Mouse (Mus musculus): ENCODE measurements around the gene Rgl3. TPM values are rescaled to one million over a fixed set of nuclear protein-coding genes. Genes with fewer than 3 reads are reported as not detected.

Rgl3 gene
- total RNA-seq (2021) = 1 to 10 TPM; 1.7 to 2.5 TPM

- intact Hi-C loops (cut with DNase I) = no loop called here
Measured at GRCm38 (mm10) chr9:21989230-21990110, at the start of gene Rgl3. TSS of gene Rgl3 (minus strand) at chr9:21989446.

GRCm38 (mm10) chr9:22037826-22038225, 48.6 kb upstream of the Rgl3 start:
- no peak for DNase-seq (ENCODE audit: low spot score in 2 of 2)
- intact Hi-C loops (cut with DNase I) = no loop called here

More at GRCm38 (mm10) chr9:21989230-21990110, at the start of gene Rgl3:
- no peak for DNase-seq (ENCODE audit: low spot score in 2 of 2)

GRCm38 (mm10) chr9:22035300-22036044, 46.2 kb upstream of the Rgl3 start:
- intact Hi-C loops (cut with DNase I) = no loop called here
- no peak for DNase-seq (ENCODE audit: low spot score in 2 of 2)

GRCm38 (mm10) chr9:22030386-22030785, 41.1 kb upstream of the Rgl3 start:
- DNase-seq (ENCODE audit: low spot score in 2 of 2) = no peak
- intact Hi-C loops (cut with DNase I) = no loop called here

DNA sequence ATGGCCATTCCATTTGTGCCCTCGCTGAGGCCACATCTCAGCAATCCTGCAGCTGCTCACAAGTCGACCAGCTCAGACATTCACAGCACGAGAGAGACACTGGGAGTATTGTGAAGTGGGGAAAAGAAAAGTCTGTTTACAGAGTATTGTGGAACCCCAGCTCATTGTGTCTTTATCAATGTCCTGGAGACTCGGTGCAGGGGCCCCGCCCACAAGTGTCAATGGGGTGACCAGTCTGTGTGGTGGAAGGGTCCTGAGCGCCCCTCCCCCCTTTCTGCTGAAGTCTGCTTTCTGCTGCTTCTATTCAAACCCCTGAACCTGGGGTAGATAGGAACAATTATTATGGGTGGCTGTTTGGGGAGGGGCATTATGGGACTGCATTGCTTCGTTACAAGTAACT, 39.2 kb upstream of the Rgl3 start:
- no peak for DNase-seq (ENCODE audit: low spot score in 2 of 2)
- intact Hi-C loops (cut with DNase I) = no loop called here

- no peak for DNase-seq (ENCODE audit: low spot score in 2 of 2)
Measured at GRCm38 (mm10) chr9:22024592-22024991, 35.3 kb upstream of the Rgl3 start.

DNA sequence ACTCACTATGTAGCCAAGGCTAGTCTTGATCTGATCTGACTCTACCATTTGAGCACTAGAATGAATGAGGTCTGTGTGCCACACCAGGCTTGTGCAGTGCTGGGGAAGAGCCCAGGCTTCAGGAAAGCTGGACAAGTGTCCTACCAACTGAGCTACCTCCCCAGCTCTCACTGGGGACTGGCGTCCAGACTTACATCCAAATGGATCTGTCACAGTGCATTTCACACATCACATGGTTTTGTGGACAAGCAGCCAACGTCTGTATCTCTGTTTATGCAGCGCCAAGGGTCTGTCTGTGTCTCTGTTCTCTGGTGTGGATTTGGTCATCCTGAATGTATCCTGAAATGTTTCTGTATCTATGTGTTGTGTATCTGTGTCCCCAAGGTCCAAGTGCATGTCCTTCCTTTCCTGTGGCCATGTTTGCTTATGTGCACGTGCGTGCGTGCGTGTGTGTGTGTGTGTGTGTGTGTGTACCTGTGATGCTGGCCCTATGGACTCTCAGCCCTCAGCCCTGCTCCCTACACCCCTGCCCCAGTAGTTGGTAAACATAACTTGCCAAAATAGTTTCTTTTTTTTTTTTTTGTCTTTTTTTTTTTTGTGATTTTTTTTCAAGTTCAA, 28.1 kb upstream of the Rgl3 start:
- intact Hi-C loops (cut with DNase I) = no loop called here
- DNase-seq (ENCODE audit: low spot score in 2 of 2) = no peak

More at GRCm38 (mm10) chr9:22024592-22024991, 35.3 kb upstream of the Rgl3 start:
- intact Hi-C loops (cut with DNase I) = no loop called here

GRCm38 (mm10) chr9:22016245-22016644, 27.0 kb upstream of the Rgl3 start:
- DNase-seq (ENCODE audit: low spot score in 2 of 2) = no peak
- intact Hi-C loops (cut with DNase I) = no loop called here

- no peak for DNase-seq (ENCODE audit: low spot score in 2 of 2)
- intact Hi-C loops (cut with DNase I) = no loop called here
Measured at GRCm38 (mm10) chr9:22012731-22013130, 23.5 kb upstream of the Rgl3 start.

DNA sequence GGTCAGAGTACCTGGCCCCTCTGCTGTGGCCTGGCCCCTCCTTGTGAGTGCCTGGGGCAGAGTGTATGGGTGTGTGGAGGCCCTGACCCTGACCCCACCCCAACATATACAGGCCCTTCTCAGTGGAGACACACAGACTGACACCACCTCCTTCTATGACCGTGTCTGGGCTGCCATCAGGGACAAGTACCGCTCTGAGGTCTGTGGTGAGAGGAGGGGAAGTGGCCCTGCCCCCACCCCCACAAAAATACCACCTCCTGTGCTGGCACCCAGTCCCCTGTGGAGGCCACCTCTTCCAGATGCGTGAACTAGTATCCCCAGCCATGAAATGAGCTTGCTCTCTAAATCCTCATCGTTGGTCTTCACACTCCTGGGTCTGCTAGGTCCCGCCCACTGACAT, 21.8 kb upstream of the Rgl3 start:
- intact Hi-C loops (cut with DNase I) = no loop called here

GRCm38 (mm10) chr9:22004546-22004945, 15.3 kb upstream of the Rgl3 start:
- intact Hi-C loops (cut with DNase I) = no loop called here

More for the DNA sequence above, 21.8 kb upstream of the Rgl3 start:
- DNase-seq (ENCODE audit: low spot score in 2 of 2) = no peak

GRCm38 (mm10) chr9:22003163-22003554, 13.9 kb upstream of the Rgl3 start:
- intact Hi-C loops (cut with DNase I) = loop anchor here (2.0 kb wide), 1 partner anchor 48 kb away; the partner anchor contains the start of gene Swsap1
- DNase-seq (ENCODE audit: low spot score in 2 of 2) = no peak

More at GRCm38 (mm10) chr9:22004546-22004945, 15.3 kb upstream of the Rgl3 start:
- DNase-seq (ENCODE audit: low spot score in 2 of 2) = no peak

- DNase-seq (ENCODE audit: low spot score in 2 of 2) = peak; percentile 99
- intact Hi-C loops (cut with DNase I) = loop anchor here (2.0 kb wide), 1 partner anchor 48 kb away; the partner anchor contains the start of gene Swsap1
Measured at GRCm38 (mm10) chr9:22002194-22003162, 13.2 kb upstream of the Rgl3 start, which contains the start of the genes Ccdc151 and Prkcsh. TSS of gene Ccdc151 (minus strand) at chr9:22002634. TSS of gene Prkcsh (plus strand) at chr9:22002806.

GRCm38 (mm10) chr9:22001633-22002032, 12.4 kb upstream of the Rgl3 start:
- intact Hi-C loops (cut with DNase I) = loop anchor here (2.0 kb wide), 1 partner anchor 47 kb away; the partner anchor contains the start of gene Swsap1
- no peak for DNase-seq (ENCODE audit: low spot score in 2 of 2)

- intact Hi-C loops (cut with DNase I) = no loop called here
- DNase-seq (ENCODE audit: low spot score in 2 of 2) = no peak
Measured at GRCm38 (mm10) chr9:22000296-22000695, 11.1 kb upstream of the Rgl3 start.

DNA sequence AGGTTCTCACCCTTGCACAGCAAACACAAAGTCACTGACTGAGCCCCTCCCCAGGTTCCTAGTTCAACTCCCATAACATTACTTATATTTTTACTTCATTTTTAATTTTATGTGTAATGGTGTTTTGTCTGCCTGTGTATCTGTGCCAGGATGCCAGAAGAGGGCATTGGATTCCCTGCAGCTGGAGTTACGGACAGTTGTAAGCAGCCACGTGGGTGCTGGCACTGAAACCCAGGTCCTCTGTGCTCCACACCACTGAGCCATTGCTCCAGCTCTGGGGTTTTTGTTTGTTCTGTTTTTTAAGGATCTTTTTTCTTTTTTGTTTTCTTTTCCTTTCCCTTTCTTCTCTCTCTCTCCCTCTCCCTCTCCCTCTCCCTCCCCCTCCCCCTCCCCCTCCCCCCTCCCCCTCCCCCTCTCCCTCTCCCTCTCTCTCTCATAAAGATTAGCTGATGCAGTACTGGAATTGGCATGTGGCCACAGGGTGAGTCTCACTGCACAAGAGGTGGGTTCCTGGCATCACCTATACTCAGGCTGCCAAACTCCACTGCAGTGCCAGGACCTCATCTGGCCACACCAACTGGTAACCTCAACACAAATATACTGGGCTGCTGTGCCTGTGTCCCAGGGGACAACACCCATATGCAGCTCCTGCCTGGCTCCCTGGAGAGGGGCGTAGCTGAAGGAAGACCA, 7.1 kb upstream of the Rgl3 start:
- no peak for DNase-seq (ENCODE audit: low spot score in 2 of 2)
- intact Hi-C loops (cut with DNase I) = no loop called here

DNA sequence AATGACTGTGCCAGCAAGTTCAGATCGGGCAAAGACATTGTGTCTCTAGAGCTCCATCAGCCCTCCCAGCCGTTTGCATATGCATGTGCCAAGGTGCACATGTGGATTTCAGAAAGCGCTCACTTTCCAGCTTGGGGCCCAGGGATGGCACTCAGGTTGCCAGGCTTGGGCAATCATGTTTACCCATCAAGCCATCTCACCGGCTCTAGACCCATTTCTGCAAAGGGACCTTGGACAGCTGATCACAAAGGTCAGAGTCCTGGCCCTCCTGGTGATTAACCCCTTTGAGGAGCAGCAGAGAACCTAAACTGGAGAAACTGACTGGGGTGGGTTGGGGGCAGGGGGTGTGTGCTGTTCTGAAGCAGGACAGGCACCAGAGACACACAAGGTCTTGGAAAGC, 3.0 kb upstream of the Rgl3 start:
- intact Hi-C loops (cut with DNase I) = no loop called here
- DNase-seq (ENCODE audit: low spot score in 2 of 2) = no peak

DNA sequence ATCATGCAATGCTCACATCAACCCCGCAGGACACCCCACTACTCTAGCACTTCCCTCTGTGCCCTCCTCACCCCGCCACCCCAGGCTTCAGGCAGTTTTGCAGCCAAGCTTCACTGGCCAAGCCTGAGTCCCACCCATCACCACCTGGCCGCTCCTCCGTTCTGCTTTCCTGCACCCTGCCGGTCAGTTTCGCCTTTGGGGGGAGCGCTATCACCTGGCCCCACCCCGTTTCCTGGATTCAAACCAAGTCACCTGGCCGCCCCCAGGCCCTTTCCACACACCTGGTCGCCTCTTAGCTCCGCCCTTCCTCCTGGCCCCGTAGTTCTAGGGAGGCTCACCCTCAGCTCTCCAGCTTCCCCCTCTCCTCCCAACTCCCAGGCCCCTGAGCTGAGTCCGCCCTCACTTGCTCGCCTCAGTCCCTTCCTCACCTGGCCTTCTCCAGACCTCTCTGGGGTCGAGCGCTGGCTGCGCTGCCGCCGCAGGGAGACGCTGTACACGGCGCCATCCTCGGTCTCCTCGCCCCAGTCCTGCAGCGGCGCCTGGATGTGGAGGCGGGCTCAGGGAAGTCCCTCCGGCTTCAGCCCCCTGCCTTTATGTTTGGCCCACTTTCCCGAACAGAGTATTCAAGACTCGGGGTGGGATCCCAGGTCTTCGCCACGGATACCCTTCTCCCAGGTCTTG, 685 bp downstream of the Rgl3 start:
- intact Hi-C loops (cut with DNase I) = no loop called here
- DNase-seq (ENCODE audit: low spot score in 2 of 2) = no peak
